Mouse (Mus musculus) urinary bladder, adult 18-20 months (tissue): Measurements from ENCODE around the gene Cct2.
A peak's percentile ranks its signal among the peaks of the same experiment; 100 is the strongest.

Source experiments
- DNase-seq, 2 experiments: peaks; one replicate each; pipeline ENCODE4 v3.0.0; 2022; ENCODE audit warnings: low spot score in 2 of 2, mixed read lengths in 2 of 2

Gene Cct2

DNA sequence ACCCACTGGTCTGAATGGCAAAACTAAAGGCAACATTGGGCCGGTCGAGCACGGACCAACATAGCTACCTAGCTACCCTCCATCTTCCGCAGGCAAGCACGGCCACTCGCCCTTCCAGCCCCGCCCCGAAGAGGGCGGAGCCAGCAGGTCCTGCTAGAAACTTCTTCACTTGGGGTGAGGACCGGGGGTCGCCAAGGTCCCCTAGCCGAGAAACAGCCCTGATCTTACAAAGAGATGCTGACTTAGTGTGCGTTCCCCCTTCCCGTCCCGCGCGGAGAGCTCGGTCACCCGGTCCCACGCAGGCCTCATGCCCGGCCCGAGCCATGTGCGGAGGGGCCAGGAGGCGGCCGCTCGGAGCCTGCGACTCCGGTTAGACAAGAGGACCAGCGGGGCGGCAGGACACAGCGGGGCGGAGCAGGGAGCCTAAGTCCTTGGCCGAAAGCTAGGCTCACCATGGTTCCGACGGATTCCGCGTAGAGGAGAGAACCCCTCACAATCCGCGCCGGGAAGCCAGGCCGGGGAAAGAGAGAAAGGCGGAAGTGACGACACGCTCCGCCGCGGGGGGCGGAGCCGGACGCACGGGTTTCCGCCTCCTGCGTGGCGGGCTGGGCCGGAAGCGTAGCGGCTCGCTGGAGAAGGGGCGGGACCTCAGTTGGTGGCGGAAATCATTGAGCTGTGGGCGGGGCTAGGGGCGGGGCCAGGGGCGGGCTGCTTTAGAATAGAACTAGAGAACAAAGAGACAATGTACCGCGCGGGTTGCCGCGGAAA lies at the start of gene Cct2:
Gene Cct2 (minus strand): TSS at position 561 of the 768 bp plus-strand sequence.
- DNase-seq = peak; percentile 84 to 91

DNA sequence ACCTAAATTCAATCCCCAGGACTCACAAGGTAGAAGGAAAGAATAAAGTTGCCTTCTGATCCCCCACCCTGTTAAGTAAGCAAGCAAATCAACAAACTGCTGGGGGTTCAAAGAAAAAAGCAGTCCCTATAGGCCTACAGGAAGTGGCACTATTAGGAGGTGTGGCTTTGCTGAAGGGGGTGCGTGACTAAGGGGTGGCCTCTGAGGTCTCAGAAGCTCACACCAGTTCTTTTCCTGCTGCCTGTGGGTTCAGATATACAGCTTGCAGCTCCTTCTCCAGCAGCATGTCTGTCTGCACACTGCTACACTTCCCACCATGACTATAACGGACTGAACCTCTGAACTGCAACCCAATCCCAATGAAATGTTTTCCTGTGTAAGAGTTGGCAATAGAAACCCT lies 48.9 kb upstream of the Cct2 start:
- DNase-seq = no peak

DNA sequence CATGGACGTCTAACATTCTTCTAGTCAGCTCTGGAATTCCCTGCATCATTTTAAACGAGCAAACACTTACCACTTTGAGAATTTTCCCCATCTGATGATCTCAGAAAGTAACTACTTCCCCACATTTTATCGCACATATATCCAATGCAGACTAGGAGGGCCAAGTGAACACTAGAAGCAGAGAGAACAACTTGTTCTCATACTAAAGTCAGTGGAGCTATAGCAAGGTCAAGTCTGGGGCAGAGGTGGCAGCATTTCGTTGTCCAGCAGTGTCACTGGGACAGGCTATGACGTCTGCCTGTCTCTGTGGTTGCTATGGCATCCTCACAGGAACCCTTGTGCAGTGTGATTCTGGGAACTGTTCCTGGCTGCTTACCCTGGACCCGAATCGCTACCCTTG lies 47.8 kb upstream of the Cct2 start:
- no peak for DNase-seq

DNA sequence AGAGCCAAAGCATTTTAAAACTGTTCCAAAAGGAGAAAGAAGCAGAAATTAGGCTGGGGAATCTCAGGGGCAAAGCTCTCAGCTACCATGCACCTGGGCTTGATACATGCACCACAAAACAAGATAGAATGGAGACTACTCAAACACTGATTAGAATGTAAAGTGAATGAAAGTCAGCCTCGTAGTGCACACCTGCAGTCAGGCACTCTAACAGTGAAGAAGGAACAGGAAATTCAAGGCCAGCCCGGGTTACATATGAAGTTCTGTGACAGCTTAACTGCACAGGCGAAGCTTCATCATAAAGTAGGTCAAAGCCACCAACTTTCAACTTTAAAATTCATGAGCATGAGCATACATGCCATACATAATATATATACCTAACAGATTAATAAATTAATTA lies 46.7 kb upstream of the Cct2 start:
- DNase-seq = no peak

GRCm38 (mm10) chr10:117106686-117107085 lies 43.1 kb upstream of the Cct2 start:
- no peak for DNase-seq

- no peak for DNase-seq
These were observed 42.6 kb upstream of the Cct2 start for GRCm38 (mm10) chr10:117106244-117106643.

DNA sequence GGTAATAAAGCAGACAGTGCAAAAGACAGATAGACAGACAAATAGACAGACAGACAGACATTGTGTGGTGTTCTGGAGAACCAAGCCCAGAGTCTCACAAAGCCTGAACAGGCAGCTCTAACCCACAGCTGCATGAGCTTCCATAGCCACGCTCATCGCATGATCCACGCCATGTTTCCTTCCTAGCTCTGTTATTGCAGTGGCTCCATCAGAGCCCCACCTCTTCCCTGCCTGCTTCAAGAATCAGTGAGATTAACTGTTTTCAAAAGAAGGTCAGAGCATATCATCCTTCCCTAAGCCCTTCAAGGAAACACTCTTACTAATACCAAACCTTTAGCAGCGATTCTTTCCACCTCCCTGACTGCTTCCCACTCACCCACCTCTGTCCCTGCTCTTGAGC lies 41.4 kb upstream of the Cct2 start:
- DNase-seq = no peak

DNA sequence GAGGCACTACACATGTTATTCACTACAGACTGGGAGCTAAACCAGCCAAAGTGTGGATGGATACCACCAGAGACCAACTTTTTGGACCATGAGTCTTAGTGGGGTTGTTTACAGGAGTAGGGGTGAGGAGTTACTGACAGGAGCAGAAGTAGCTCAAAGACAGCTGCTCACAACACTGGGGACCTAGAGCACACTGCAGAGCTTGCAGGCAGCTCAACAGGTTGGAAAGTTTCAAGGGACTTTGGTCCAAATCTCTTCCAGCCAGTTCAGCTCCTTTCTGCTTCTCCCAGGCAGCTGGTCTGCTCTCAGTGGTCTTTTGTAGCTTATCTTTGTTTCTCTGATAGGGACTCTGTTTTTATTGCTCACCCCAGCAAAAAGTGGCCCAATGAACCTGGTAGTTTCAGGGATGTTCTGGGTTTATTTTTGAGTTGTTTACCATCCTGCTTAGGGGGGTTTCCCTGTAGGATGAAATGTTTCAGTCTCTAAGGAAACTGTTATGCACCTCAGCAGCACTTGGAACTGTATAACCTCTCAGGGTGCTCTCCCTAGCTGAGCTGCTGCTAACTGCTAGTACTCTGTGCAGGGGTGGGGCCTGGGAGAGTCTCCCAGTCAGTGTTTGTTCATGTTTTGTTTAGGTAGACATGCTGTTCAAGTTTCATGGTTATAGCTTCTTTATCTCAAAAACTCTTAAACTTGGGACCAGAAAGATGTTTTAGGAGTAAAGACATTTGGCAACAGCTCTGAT lies 40.4 kb upstream of the Cct2 start:
- no peak for DNase-seq

DNA sequence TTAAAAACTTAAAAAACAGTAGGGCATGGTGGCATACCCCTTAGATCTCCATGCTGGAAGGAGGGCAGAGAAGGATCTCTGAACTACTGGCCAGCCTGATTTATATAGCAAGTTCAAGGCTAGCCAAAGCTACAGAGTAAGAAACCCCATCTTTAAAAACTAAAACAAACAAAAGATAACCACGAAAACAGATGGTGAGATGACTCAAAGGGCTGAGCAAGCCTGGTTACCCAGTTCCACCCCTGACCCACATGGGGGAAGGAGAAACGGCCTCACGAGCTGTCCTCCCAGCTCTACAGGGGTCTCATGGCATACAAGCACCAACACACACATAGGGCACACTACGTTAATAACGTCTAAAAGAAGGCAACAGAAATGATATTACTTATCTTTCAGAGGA lies 36.6 kb upstream of the Cct2 start:
- no peak for DNase-seq

- DNase-seq = no peak
These were observed 33.6 kb upstream of the Cct2 start for GRCm38 (mm10) chr10:117097116-117097698.

GRCm38 (mm10) chr10:117096096-117096495 lies 32.5 kb upstream of the Cct2 start:
- no peak for DNase-seq

DNA sequence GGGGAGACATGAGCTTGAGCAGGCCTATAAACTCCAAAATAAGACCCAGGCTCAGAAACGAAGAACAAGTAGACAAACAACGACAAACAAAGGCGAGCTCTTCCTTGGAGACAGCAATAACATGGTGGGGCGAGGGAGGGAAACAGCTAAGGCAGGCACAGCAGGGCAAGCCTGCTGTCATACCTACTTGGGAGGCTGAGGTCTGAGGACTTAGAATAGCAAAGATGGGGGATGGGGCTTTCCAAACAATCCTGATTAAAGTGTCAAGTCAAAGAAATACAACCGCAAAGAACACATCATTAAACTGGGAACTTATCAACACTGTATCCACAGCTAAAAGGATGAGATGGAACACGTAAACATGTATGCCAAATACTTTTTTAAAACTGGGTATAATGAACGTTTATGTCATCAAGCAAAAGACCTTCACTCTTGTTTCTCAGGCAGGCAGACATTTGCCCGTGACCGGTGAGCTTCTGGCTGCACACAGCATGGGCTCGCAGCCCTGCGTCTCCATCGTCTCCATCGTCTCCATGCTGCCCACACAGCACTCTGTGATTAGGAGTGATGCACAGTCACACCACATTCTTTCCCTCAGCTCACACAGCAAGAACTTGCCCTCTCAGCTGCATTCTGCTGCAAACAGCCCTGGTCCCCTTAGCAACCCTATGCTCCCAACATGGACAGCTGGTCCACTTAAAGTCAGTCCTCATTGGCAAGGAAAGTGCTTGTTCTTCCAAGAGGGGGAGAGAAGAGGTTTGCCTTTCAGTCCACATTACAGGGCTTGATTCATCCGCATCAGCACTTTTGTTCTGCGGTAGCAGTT lies 31.1 kb upstream of the Cct2 start:
- peak in 1 of 2 experiments; percentile 21 for DNase-seq

DNA sequence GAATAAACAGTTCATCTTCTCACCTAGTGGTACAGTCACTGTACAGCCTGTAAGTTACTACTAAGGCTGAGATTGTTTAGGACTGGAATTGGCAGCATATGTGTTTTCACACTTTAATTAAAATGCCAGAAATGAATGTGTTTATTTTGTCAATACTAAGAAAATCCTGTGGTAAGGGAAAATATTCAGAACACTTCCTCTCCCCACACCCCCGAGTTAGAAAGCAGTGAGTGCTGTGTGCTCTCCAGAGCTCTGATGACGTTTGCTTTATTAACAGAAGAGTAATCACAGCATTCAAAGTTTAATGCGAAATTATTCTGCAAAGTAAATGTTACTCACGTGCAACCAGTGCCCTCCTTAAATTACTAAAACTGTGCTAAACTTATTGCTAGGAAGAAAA lies 26.0 kb upstream of the Cct2 start:
- DNase-seq = no peak

- no peak for DNase-seq
These were observed 18.3 kb upstream of the Cct2 start for GRCm38 (mm10) chr10:117081914-117082359.

- no peak for DNase-seq
These were observed 17.7 kb upstream of the Cct2 start for GRCm38 (mm10) chr10:117081326-117081725.

DNA sequence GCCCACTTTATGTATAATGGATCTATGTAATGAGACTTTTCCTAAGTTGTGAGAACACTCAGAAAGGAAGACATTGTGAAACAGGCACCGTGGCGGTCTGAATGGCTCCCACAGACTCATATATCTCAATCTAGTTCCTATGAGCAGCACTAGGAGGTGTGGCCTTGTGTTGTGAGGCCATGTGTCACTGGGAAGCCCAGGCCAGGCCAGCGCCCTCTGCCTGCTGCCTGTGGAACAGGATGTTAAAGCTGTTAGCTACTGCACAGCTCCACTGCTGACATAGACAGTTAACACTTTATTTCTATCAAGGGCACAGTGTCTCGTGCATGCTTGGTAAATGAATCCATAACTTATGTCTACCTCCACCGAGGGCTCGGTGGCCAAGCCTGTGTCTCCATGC lies 14.7 kb upstream of the Cct2 start:
- DNase-seq = no peak

- DNase-seq = no peak
These were observed 9.6 kb upstream of the Cct2 start for GRCm38 (mm10) chr10:117073176-117073575.

DNA sequence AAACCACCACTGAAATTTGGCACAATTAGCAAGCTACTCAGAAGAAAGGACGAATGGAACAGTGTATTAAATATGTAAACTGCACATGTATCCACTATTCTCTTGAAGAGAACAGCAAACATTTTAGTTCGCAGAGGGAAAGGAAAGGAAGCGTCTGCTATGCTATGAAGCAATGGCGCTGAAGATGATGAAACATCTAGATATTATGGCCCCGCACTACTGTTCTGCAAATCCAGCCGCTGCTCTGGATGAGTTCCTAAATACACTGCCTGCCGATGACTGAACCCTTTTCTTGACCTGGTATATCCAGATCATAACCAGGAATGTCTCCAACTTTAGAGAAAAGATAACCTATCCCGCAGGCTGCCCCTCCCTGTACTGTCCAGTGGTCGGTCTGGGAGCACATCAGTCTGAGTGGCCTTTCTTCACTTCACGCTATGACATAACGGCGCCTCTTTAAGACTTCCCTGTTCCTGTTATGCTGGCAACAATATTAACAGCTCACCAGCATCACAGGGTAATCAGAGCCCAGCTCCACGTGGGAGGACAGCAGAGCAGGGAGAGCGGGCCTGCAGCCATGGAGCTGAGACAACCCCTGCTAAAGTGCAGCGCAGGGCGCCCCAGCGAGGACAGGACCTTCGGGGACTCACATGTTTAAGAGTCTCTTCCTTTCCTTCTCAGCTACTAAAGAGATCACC lies 8.7 kb upstream of the Cct2 start:
- no peak for DNase-seq

DNA sequence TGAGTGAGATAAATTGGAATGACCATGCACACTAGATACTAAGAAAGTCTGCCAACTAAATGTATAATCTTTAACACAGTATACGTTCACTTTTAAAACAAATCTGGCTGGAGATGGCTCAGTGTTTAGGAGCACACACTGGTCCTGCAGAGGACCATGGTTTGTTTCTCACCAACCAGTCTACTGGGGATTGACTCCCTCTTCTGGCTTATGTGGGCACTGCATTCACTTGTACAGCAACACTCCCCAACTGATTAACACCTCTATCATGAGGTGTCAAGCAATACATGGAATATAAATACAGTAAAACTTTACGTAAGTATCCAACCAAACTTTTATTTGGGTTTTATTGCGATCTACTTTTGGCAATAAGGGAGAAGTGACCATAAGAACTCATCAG lies 5.5 kb upstream of the Cct2 start:
- DNase-seq = no peak

GRCm38 (mm10) chr10:117064076-117064475 lies 462 bp upstream of the Cct2 start:
- no peak for DNase-seq

GRCm38 (mm10) chr10:117062894-117063253 lies 740 bp downstream of the Cct2 start:
- no peak for DNase-seq
